Mouse (Mus musculus) kidney, postnatal 0 days (tissue): ENCODE data around the gene Mrps23. TPM values are rescaled to one million over a fixed set of nuclear protein-coding genes. Genes with fewer than 3 reads are reported as not detected.

ENCODE experiments used
- ATAC-seq: fragments of 200-750 bp; cut with Nextera tagmentation; replicated peaks from 2 replicates; pipeline ENCODE4 v1.8.0; 2017; ENCODE audit warnings: low read depth, moderate number of reproducible peaks, moderate TSS enrichment, moderate library complexity; ENCODE audit not compliant: low FRiP score
- DNase-seq: peaks from one replicate; pipeline ENCODE4 v3.0.0-alpha.2; 2016; ENCODE audit warnings: low spot score
- H3K27ac ChIP-seq: fragments of 300-500 bp; sonication (generic); 2 replicates; pipeline ENCODE4 v1.5.1; 2014; ENCODE audit warnings: mild to moderate bottlenecking
- H3K27me3 ChIP-seq: fragments of 300-500 bp; sonication (generic); 2 replicates; pipeline ENCODE4 v1.6.1; 2014; ENCODE audit warnings: low read length, mixed read lengths; ENCODE audit not compliant: insufficient read depth
- H3K36me3 ChIP-seq: fragments of 300-500 bp; sonication (generic); 2 replicates; pipeline ENCODE4 v1.6.1; 2014; ENCODE audit warnings: low read length, mixed read lengths; ENCODE audit not compliant: insufficient read depth
- H3K4me1 ChIP-seq: fragments of 300-500 bp; sonication (generic); replicated peaks from 2 replicates; pipeline ENCODE4 v1.6.1; 2014; ENCODE audit warnings: antibody characterized with exemption, low read length, mixed read lengths; ENCODE audit not compliant: insufficient read depth
- H3K4me2 ChIP-seq: fragments of 300-500 bp; sonication (generic); 2 replicates; pipeline ENCODE4 v1.6.1; 2014; ENCODE audit warnings: mild to moderate bottlenecking, low read length, moderate library complexity, mixed read lengths
- H3K4me3 ChIP-seq: fragments of 300-500 bp; sonication (generic); replicated peaks from 2 replicates; pipeline ENCODE4 v1.5.1; 2014; ENCODE audit warnings: low read depth, low read length
- H3K9ac ChIP-seq: fragments of 300-500 bp; sonication (generic); 2 replicates; pipeline ENCODE4 v1.6.1; 2014; ENCODE audit warnings: low read depth, low read length
- H3K9me3 ChIP-seq: fragments of 300-500 bp; sonication (generic); replicated peaks from 2 replicates; pipeline ENCODE4 v1.6.1; 2016; ENCODE audit warnings: low read length, inconsistent platforms, mixed read lengths
- CTCF ChIP-seq: IDR thresholded peaks from 2 replicates; pipeline ENCODE4 v1.5.1; 2016; ENCODE audit warnings: antibody characterized with exemption, low read depth, mild to moderate bottlenecking, moderate library complexity
- WGBS: fragments of 180-500 bp; shearing (Covaris S2); extraction: QIAGEN DNeasy Blood & Tissue Kit; methylation state at CpG from one replicate; pipeline ENCODE4 v1.1.7; 2014; 5-methylcytosine and 5-hydroxymethylcytosine counted together
- polyA plus RNA-seq: library from polyadenylated mRNA; unstranded; fragments of >200 nt; fragmentation: Nextera tagmentation; extraction: Ambion mirVana; gene quantifications from 2 replicates; pipeline ENCODE4 v1.2.1, GENCODE M21; 2015

The Mrps23 gene
- polyA plus RNA-seq, 1 experiment from 2014 or later: 76.3 TPM

- H3K9me3 ChIP-seq: no peaks in the 10 kb centered on the region
- no peaks in the 10 kb centered on the region for H3K27me3 ChIP-seq
- H3K4me2 ChIP-seq: no peak overlapping the region
- H3K9ac ChIP-seq: no peak overlapping the region
- no peaks in the 10 kb centered on the region for H3K36me3 ChIP-seq
- no peak for DNase-seq
- no peak for ATAC-seq
- peak; percentile 11; the same call in 1 of the 2 replicates for TF ChIP-seq CTCF
- WGBS: 58% methylated on average over 7 of the region's 7 CpGs
- no peak overlapping the region for H3K27ac ChIP-seq
- H3K4me1 ChIP-seq: no peaks in the 10 kb centered on the region; the same call in 1 of the 2 replicates
- H3K4me3 ChIP-seq: no peak overlapping the region
Measured at GRCm38 (mm10) chr11:88251295-88251694, 47.1 kb downstream of the Mrps23 start.

GRCm38 (mm10) chr11:88251972-88252766 is 48.0 kb downstream of the Mrps23 start:
- Histone ChIP-seq H3K9ac (no peak overlapping the region), H3K36me3 (no peaks in the 10 kb centered on the region), H3K27me3 (no peaks in the 10 kb centered on the region), H3K27ac (no peak overlapping the region), H3K4me3 (no peak overlapping the region), H3K4me2 (peak overlapping the region; percentile 30; the same call in 1 of the 2 replicates), H3K4me1 (no peaks in the 10 kb centered on the region; the same call in 1 of the 2 replicates), H3K9me3 (no peaks in the 10 kb centered on the region)
- DNase-seq (peak; percentile 89), ATAC-seq (peak; percentile 84)
- peak; percentile 98 for TF ChIP-seq CTCF
- WGBS: 13% methylated on average over 22 of the region's 22 CpGs

GRCm38 (mm10) chr11:88252767-88253513 is 48.8 kb downstream of the Mrps23 start:
- WGBS: 44% methylated on average over 9 of the region's 18 CpGs
- H3K9me3 ChIP-seq: no peaks in the 10 kb centered on the region
- no peaks in the 10 kb centered on the region for H3K36me3 ChIP-seq
- H3K4me3 ChIP-seq: no peak overlapping the region
- no peak for DNase-seq
- no peak overlapping the region for H3K4me2 ChIP-seq
- ATAC-seq: no peak
- H3K27ac ChIP-seq: no peak overlapping the region
- no peaks in the 10 kb centered on the region; the same call in 1 of the 2 replicates for H3K4me1 ChIP-seq
- H3K9ac ChIP-seq: no peak overlapping the region
- H3K27me3 ChIP-seq: no peaks in the 10 kb centered on the region
- TF ChIP-seq CTCF: no peak

GRCm38 (mm10) chr11:88253514-88254167 is 49.5 kb downstream of the Mrps23 start:
- Histone ChIP-seq H3K27me3 (no peaks in the 10 kb centered on the region), H3K36me3 (no peaks in the 10 kb centered on the region), H3K27ac (no peak overlapping the region), H3K9me3 (no peaks in the 10 kb centered on the region), H3K4me3 (no peak overlapping the region), H3K4me1 (no peaks in the 10 kb centered on the region; the same call in 1 of the 2 replicates), H3K4me2 (no peak overlapping the region), H3K9ac (no peak overlapping the region)
- DNase-seq (no peak), ATAC-seq (no peak)
- 64% methylated on average over 7 of the region's 7 CpGs for WGBS
- no peak for TF ChIP-seq CTCF

- H3K27ac ChIP-seq: no peak overlapping the region
- no peaks in the 10 kb centered on the region for H3K36me3 ChIP-seq
- no peak overlapping the region for H3K9ac ChIP-seq
- H3K27me3 ChIP-seq: no peaks in the 10 kb centered on the region
- no peak for DNase-seq
- no peak overlapping the region for H3K4me2 ChIP-seq
- H3K9me3 ChIP-seq: no peaks in the 10 kb centered on the region
- no peak for TF ChIP-seq CTCF
- no peak overlapping the region for H3K4me3 ChIP-seq
- no peaks in the 10 kb centered on the region for H3K4me1 ChIP-seq
- ATAC-seq: no peak
- 69% methylated on average over 4 of the region's 4 CpGs for WGBS
Measured at GRCm38 (mm10) chr11:88257700-88258099, 53.5 kb downstream of the Mrps23 start.

- H3K27me3 ChIP-seq: no peaks in the 10 kb centered on the region
- H3K27ac ChIP-seq: no peak overlapping the region
- H3K4me3 ChIP-seq: no peak overlapping the region
- TF ChIP-seq CTCF: peak; percentile 39; the same call in 1 of the 2 replicates
- no peaks in the 10 kb centered on the region for H3K9me3 ChIP-seq
- ATAC-seq: no peak
- no peak overlapping the region for H3K4me2 ChIP-seq
- 87% methylated on average over 4 of the region's 4 CpGs for WGBS
- no peaks in the 10 kb centered on the region for H3K36me3 ChIP-seq
- no peak for DNase-seq
- H3K9ac ChIP-seq: no peak overlapping the region
- H3K4me1 ChIP-seq: no peaks in the 10 kb centered on the region
Measured at GRCm38 (mm10) chr11:88258212-88258611, 54.0 kb downstream of the Mrps23 start.
